Mouse (Mus musculus) heart, embryonic 15.5 days (tissue): ENCODE measurements at regions not wholly inside any gene's neighbourhood (a gene's known extent, or its start where the extent isn't known, plus 50 kb on each side); places are given as distances from the start of the nearest gene placed in this dataset.

Experiments
- ATAC-seq: fragments of 200-750 bp; cut with Nextera tagmentation; replicated peaks from 2 replicates; pipeline ENCODE4 v1.8.0; 2017; ENCODE audit warnings: low read depth, moderate TSS enrichment; ENCODE audit not compliant: insufficient number of reproducible peaks, insufficient read depth, low FRiP score
- H3K27ac ChIP-seq: fragments of 300-500 bp; sonication (generic); 2 replicates; pipeline ENCODE4 v1.5.1; 2015; ENCODE audit warnings: mild to moderate bottlenecking, inconsistent platforms
- H3K27me3 ChIP-seq: fragments of 300-500 bp; sonication (generic); 2 replicates; pipeline ENCODE4 v1.6.1; 2015; ENCODE audit warnings: inconsistent platforms
- H3K36me3 ChIP-seq: fragments of 300-500 bp; sonication (generic); 2 replicates; pipeline ENCODE4 v1.6.1; 2015; ENCODE audit warnings: mild to moderate bottlenecking, inconsistent platforms
- H3K4me1 ChIP-seq: fragments of 300-500 bp; sonication (generic); replicated peaks from 2 replicates; pipeline ENCODE4 v1.6.1; 2015; ENCODE audit warnings: inconsistent platforms
- H3K4me2 ChIP-seq: fragments of 300-500 bp; sonication (generic); 2 replicates; pipeline ENCODE4 v1.6.1; 2015; ENCODE audit warnings: inconsistent platforms, mild to moderate bottlenecking, moderate library complexity
- H3K4me3 ChIP-seq: fragments of 300-500 bp; sonication (generic); 2 replicates; pipeline ENCODE4 v1.5.1; 2015; ENCODE audit warnings: mild to moderate bottlenecking, inconsistent platforms
- H3K9ac ChIP-seq: fragments of 300-500 bp; sonication (generic); 2 replicates; pipeline ENCODE4 v1.6.1; 2015; ENCODE audit warnings: mild to moderate bottlenecking, inconsistent platforms
- H3K9me3 ChIP-seq: fragments of 300-500 bp; sonication (generic); replicated peaks from 2 replicates; pipeline ENCODE4 v1.6.1; 2016; ENCODE audit warnings: inconsistent platforms
- WGBS: fragments of 180-500 bp; shearing (Covaris S2); methylation state at CpG from one replicate; pipeline ENCODE4 v1.1.7; 2015; ENCODE audit warnings: mixed read lengths; 5-methylcytosine and 5-hydroxymethylcytosine counted together

GRCm38 (mm10) chr9:98091105-98091504 is 58.1 kb upstream of the Clstn2 start:
- H3K9me3 ChIP-seq = no peaks in the 10 kb centered on the region
- H3K9ac ChIP-seq = no peak overlapping the region
- H3K27me3 ChIP-seq = no peaks in the 10 kb centered on the region
- H3K4me3 ChIP-seq = no peak overlapping the region
- H3K4me1 ChIP-seq = no peaks in the 10 kb centered on the region
- H3K27ac ChIP-seq = no peak overlapping the region
- H3K4me2 ChIP-seq = no peak overlapping the region
- 86% methylated on average over 1 of the region's 1 CpGs for WGBS
- H3K36me3 ChIP-seq = no peaks in the 10 kb centered on the region
- ATAC-seq = no peak

DNA sequence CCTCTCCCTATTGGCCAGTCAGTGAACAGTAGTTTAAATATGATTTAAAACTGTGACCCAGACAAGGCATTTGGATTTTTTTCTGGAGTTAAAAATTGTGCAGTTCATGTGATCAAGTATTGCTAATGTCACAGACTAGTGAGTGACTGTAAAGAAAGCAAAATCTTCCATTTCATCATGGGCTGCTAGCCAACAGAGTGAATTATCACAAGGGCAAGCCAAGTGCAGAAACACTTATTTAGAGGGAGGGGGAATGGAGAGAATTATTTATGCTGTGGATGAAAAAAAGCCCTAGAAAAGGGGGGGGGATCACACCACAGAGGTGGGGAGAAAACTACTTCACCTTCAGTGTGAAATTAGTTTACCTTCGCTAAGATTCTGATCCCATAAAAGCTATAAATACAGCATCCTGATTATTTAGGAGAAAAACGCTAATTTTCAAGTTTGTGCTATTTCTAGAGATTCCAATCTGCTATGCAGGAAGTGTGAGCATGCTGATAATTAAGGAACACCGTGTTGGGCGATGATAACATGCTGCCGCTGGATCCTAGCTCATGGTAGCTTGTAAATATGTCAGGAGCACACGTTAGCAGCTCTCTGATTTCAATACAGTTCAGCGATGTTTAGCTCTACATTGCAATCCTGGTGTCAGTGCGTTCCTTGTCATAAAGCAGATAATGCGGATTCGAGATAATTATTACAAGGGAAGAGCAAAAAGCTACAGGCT is 62.2 kb upstream of the Clstn2 start:
- H3K36me3 ChIP-seq = no peaks in the 10 kb centered on the region
- H3K4me1 ChIP-seq = no peaks in the 10 kb centered on the region
- no peak overlapping the region for H3K4me3 ChIP-seq
- WGBS = 63% methylated on average over 10 of the region's 10 CpGs
- no peak overlapping the region for H3K4me2 ChIP-seq
- H3K27me3 ChIP-seq = no peaks in the 10 kb centered on the region
- no peak overlapping the region for H3K27ac ChIP-seq
- no peaks in the 10 kb centered on the region for H3K9me3 ChIP-seq
- no peak for ATAC-seq
- H3K9ac ChIP-seq = no peak overlapping the region

- Histone ChIP-seq H3K4me2 (no peak overlapping the region), H3K27me3 (no peaks in the 10 kb centered on the region), H3K4me1 (no peaks in the 10 kb centered on the region), H3K4me3 (no peak overlapping the region), H3K9ac (no peak overlapping the region), H3K9me3 (no peaks in the 10 kb centered on the region), H3K27ac (no peak overlapping the region), H3K36me3 (no peaks in the 10 kb centered on the region)
- no peak for ATAC-seq
- 56% methylated on average over 6 of the region's 6 CpGs for WGBS
These were observed 90.4 kb upstream of the Clstn2 start for GRCm38 (mm10) chr9:98123390-98123789.

- Histone ChIP-seq H3K27ac (no peak overlapping the region), H3K9ac (no peak overlapping the region), H3K27me3 (no peaks in the 10 kb centered on the region), H3K36me3 (no peaks in the 10 kb centered on the region), H3K4me1 (no peaks in the 10 kb centered on the region), H3K4me2 (no peak overlapping the region), H3K9me3 (no peaks in the 10 kb centered on the region), H3K4me3 (no peak overlapping the region)
- no peak for ATAC-seq
- WGBS = 70% methylated on average over 4 of the region's 4 CpGs
These were observed 96.6 kb upstream of the Clstn2 start for GRCm38 (mm10) chr9:98129596-98129995.

DNA sequence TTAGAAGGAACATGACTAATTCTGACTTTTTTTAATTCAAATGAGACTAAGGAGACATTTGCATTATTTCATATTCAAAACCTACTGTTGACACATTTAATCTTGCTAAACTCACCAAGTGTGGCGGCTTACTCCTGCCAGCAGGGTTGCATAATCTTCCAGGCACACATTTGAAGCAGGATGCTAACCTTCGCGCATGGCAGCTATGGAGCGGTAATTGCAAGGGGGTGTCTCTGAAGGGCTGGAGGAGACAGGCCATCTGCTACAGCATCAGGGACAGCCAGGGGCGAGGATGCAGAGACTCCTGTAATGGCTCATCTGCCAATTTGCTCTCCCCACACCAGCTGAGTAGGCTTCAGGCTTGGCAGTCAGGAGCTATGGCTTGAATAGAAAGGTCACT is 97.9 kb upstream of the Clstn2 start:
- Histone ChIP-seq H3K27me3 (no peaks in the 10 kb centered on the region), H3K9me3 (no peaks in the 10 kb centered on the region), H3K36me3 (no peaks in the 10 kb centered on the region), H3K9ac (no peak overlapping the region), H3K4me3 (no peak overlapping the region), H3K27ac (no peak overlapping the region), H3K4me2 (no peak overlapping the region), H3K4me1 (no peaks in the 10 kb centered on the region)
- WGBS = 81% methylated on average over 5 of the region's 5 CpGs
- ATAC-seq = no peak

DNA sequence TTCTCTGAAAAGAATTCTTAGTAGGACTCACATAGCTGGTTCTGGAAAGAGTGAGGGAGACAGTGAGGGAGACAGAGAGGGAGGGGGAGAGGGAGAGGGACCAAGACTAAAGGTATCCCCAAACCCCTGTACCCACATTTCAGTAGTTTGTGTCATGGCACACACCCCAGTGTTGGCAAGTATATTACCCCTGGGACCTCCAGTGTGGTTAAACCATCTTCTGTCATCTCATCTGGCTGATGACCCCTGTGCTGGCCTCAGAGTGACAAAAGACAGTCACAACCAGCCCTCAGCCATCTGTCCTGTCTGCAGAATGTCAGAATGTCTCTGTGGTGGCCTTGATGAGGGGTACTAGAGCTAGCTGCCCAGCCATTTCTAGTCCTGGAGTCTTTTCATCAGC is 107.6 kb upstream of the Clstn2 start:
- no peak for ATAC-seq
- H3K4me1 ChIP-seq = no peaks in the 10 kb centered on the region
- no peaks in the 10 kb centered on the region for H3K9me3 ChIP-seq
- H3K27me3 ChIP-seq = no peaks in the 10 kb centered on the region
- no peaks in the 10 kb centered on the region for H3K36me3 ChIP-seq
- H3K4me2 ChIP-seq = no peak overlapping the region
- no peak overlapping the region for H3K4me3 ChIP-seq
- H3K27ac ChIP-seq = no peak overlapping the region
- no peak overlapping the region for H3K9ac ChIP-seq

DNA sequence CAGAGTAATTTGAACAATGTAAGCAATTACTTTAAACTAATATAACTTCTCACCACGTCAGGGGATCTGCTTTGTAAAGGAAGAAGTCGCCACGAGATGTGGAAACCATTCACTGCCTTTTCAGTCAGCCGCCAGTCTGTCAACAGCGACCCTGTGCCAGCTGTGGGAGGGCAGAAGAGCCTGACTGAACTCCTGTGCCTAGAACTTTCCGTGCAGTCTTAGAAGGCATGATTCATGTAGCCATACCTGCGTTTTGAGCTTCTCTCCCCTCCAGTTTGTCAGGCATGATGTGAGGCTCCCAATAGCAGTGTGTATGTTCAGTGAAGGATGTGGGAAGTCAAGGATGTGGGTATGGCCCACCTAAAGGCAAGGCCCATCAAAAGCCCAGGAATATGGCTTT is 109.1 kb upstream of the Clstn2 start:
- Histone ChIP-seq H3K9ac (no peak overlapping the region), H3K4me1 (no peaks in the 10 kb centered on the region), H3K27me3 (no peaks in the 10 kb centered on the region), H3K9me3 (no peaks in the 10 kb centered on the region), H3K4me3 (no peak overlapping the region), H3K27ac (no peak overlapping the region), H3K4me2 (no peak overlapping the region), H3K36me3 (no peaks in the 10 kb centered on the region)
- 67% methylated on average over 7 of the region's 7 CpGs for WGBS
- ATAC-seq = no peak

GRCm38 (mm10) chr9:98146901-98147300 is 113.9 kb upstream of the Clstn2 start:
- Histone ChIP-seq H3K4me2 (no peak overlapping the region), H3K36me3 (no peaks in the 10 kb centered on the region), H3K27ac (no peak overlapping the region), H3K9me3 (no peaks in the 10 kb centered on the region), H3K4me3 (no peak overlapping the region), H3K4me1 (no peaks in the 10 kb centered on the region), H3K27me3 (no peaks in the 10 kb centered on the region), H3K9ac (no peak overlapping the region)
- 70% methylated on average over 5 of the region's 5 CpGs for WGBS
- ATAC-seq = no peak

GRCm38 (mm10) chr9:98158421-98158820 is 125.4 kb upstream of the Clstn2 start:
- Histone ChIP-seq H3K4me2 (no peak overlapping the region), H3K4me3 (no peak overlapping the region), H3K4me1 (no peaks in the 10 kb centered on the region), H3K36me3 (no peaks in the 10 kb centered on the region), H3K27me3 (no peaks in the 10 kb centered on the region), H3K9ac (no peak overlapping the region), H3K9me3 (no peaks in the 10 kb centered on the region), H3K27ac (no peak overlapping the region)
- no peak for ATAC-seq
- WGBS = 82% methylated on average over 2 of the region's 2 CpGs

- Histone ChIP-seq H3K4me2 (no peak overlapping the region), H3K27ac (no peak overlapping the region), H3K9me3 (no peaks in the 10 kb centered on the region), H3K4me3 (no peak overlapping the region), H3K36me3 (no peaks in the 10 kb centered on the region), H3K9ac (no peak overlapping the region), H3K4me1 (no peaks in the 10 kb centered on the region), H3K27me3 (no peaks in the 10 kb centered on the region)
- no peak for ATAC-seq
- 16% methylated on average over 5 of the region's 5 CpGs for WGBS
These were observed 122.7 kb upstream of the Nmnat3 start for GRCm38 (mm10) chr9:98164489-98164888.

- Histone ChIP-seq H3K4me1 (no peaks in the 10 kb centered on the region), H3K4me3 (no peak overlapping the region), H3K27ac (no peak overlapping the region), H3K9ac (no peak overlapping the region), H3K4me2 (no peak overlapping the region), H3K36me3 (no peaks in the 10 kb centered on the region), H3K9me3 (no peaks in the 10 kb centered on the region), H3K27me3 (no peaks in the 10 kb centered on the region)
- no peak for ATAC-seq
- WGBS = 65% methylated on average over 5 of the region's 5 CpGs
These were observed 113.2 kb upstream of the Nmnat3 start for GRCm38 (mm10) chr9:98174056-98174455.

- Histone ChIP-seq H3K4me3 (no peak overlapping the region), H3K36me3 (no peaks in the 10 kb centered on the region), H3K4me1 (no peaks in the 10 kb centered on the region), H3K27ac (no peak overlapping the region), H3K27me3 (no peaks in the 10 kb centered on the region), H3K9me3 (no peaks in the 10 kb centered on the region), H3K9ac (no peak overlapping the region), H3K4me2 (no peak overlapping the region)
- 64% methylated on average over 7 of the region's 7 CpGs for WGBS
- ATAC-seq = no peak
These were observed 110.4 kb upstream of the Nmnat3 start for GRCm38 (mm10) chr9:98176701-98177380.
